In genomic region chr13:104510766-104511165, GRCm38 (mm10) we compare ENCODE assay signal across 16 mouse cellular contexts.
A peak's percentile ranks its signal among the peaks of the same experiment; 100 is the strongest.
DNase-seq lines count a peak whose midpoint lies in the region; ATAC-seq and TF ChIP-seq lines count a peak whose summit lies in the region.
"Had no signal": no experiment of that assay in that cellular context is flagged by ENCODE, and none has a peak within 500 bp of the region (broad histone marks: within the 10 kb centered on the region; RNA-seq: fewer than 3 reads in every experiment).

No protein-coding gene starts in this region.

- no peaks in the 10 kb centered on the region for H3K9me3 ChIP-seq in heart, embryonic 12.5 days (replicated peaks)
- no peaks in the 10 kb centered on the region for H3K9me3 ChIP-seq in kidney, embryonic 15.5 days (replicated peaks)
- H3K9me3 ChIP-seq: embryonic facial prominence, embryonic 13.5 days; heart, embryonic 13.5 days; liver, embryonic 13.5 days; stomach, embryonic 15.5 days had no signal

- H3K27ac ChIP-seq in heart, adult 2 months: no peak overlapping the region
- no peak overlapping the region for H3K27ac ChIP-seq in heart, embryonic 12.5 days (ENCODE audit: poor library complexity, severe bottlenecking)
- H3K27ac ChIP-seq in testis, adult 2 months (ENCODE audit: control insufficient read depth, insufficient read depth, low read depth, low read length): peak overlapping the region; percentile 22; the same call in 1 of the 2 replicates
- H3K27ac ChIP-seq in kidney, embryonic 15.5 days: no peak overlapping the region
- H3K27ac ChIP-seq: embryonic facial prominence, embryonic 13.5 days; heart, embryonic 13.5 days; liver, embryonic 13.5 days; stomach, embryonic 15.5 days had no signal

- H3K4me1 ChIP-seq in heart, adult 2 months (ENCODE audit: control insufficient read depth, insufficient read depth, low read length): no peaks in the 10 kb centered on the region
- H3K4me1 ChIP-seq in heart, embryonic 12.5 days (replicated peaks): peaks cover 9% of the 10 kb centered on the region; the same call in 1 of the 2 replicates
- H3K4me1 ChIP-seq in testis, adult 2 months (ENCODE audit: control insufficient read depth, insufficient read depth, low read length): peaks cover 5% of the 10 kb centered on the region
- no peaks in the 10 kb centered on the region for H3K4me1 ChIP-seq in kidney, embryonic 15.5 days
- H3K4me1 ChIP-seq: embryonic facial prominence, embryonic 13.5 days; liver, embryonic 13.5 days; stomach, embryonic 15.5 days had no signal

- peak; percentile 46 to 70 for DNase-seq in heart, adult 2 months
- DNase-seq in testis, postnatal 10 days (ENCODE audit: low spot score): no peak
- peak; percentile 63 for DNase-seq in gastrocnemius, postnatal 25 days
- peak; percentile 52 for DNase-seq in skeletal muscle tissue, adult 2 months (ENCODE audit: low read depth, low spot score)
- DNase-seq in right cerebral cortex, postnatal 4 days: no peak
- DNase-seq: adrenal gland, adult 2 months; liver, embryonic 13.5 days had no signal

- no peak overlapping the region for H3K4me3 ChIP-seq in heart, adult 2 months
- H3K4me3 ChIP-seq in heart, embryonic 12.5 days: no peak overlapping the region
- H3K4me3 ChIP-seq in testis, adult 2 months (ENCODE audit: control insufficient read depth, low read depth, low read length): no peak overlapping the region
- H3K4me3 ChIP-seq in kidney, embryonic 15.5 days (replicated peaks): no peak overlapping the region
- H3K4me3 ChIP-seq: embryonic facial prominence, embryonic 13.5 days; heart, embryonic 13.5 days; liver, embryonic 13.5 days; stomach, embryonic 15.5 days had no signal

- intact Hi-C loops in heart, adult 2 months (cut with DNase I): loop anchor here (10.0 kb wide), 1 partner anchor 174 kb away; no protein-coding TSS in a partner anchor

- no peak for TF ChIP-seq POLR2A in heart, adult 2 months (IDR thresholded peaks at IDR 0.05; ENCODE audit: insufficient read depth, low read depth, low read length)
- TF ChIP-seq POLR2A in testis, adult 2 months (IDR thresholded peaks at IDR 0.05; ENCODE audit: control insufficient read depth, low read depth, low read length): no peak

- ATAC-seq in heart, embryonic 12.5 days (ENCODE audit: insufficient number of reproducible peaks, low FRiP score): no peak; the same call in 1 of the 2 replicates
- ATAC-seq in kidney, embryonic 15.5 days (replicated peaks; ENCODE audit: low FRiP score): no peak
- ATAC-seq: forebrain, embryonic 14.5 days; intestine, embryonic 16.5 days; Patski had no signal

- TF ChIP-seq EP300 in heart, adult 2 months (IDR thresholded peaks at IDR 0.05; ENCODE audit: insufficient read depth, low read depth, low read length): no peak

- H3K9ac ChIP-seq in heart, adult 2 months (ENCODE audit: low read depth, low read length): no peak overlapping the region
- H3K9ac ChIP-seq in heart, embryonic 12.5 days: no peak overlapping the region
- H3K9ac ChIP-seq in kidney, embryonic 15.5 days: no peak overlapping the region
- H3K9ac ChIP-seq: embryonic facial prominence, embryonic 13.5 days; heart, embryonic 13.5 days; liver, embryonic 13.5 days; stomach, embryonic 15.5 days had no signal

- TF ChIP-seq CTCF in heart, adult 2 months (IDR thresholded peaks at IDR 0.05): no peak
- no peak for TF ChIP-seq CTCF in testis, adult 2 months (IDR thresholded peaks at IDR 0.05; ENCODE audit: control insufficient read depth, insufficient read depth, insufficient replicate concordance, low read depth, low read length)

- no peaks in the 10 kb centered on the region for H3K79me2 ChIP-seq in heart, adult 2 months (replicated peaks; ENCODE audit: control insufficient read depth, insufficient read depth, low read length)

- no peaks in the 10 kb centered on the region for H3K36me3 ChIP-seq in heart, adult 2 months (ENCODE audit: control insufficient read depth, insufficient read depth, low read length)
- H3K36me3 ChIP-seq in heart, embryonic 12.5 days: no peaks in the 10 kb centered on the region
- H3K36me3 ChIP-seq in testis, adult 2 months (ENCODE audit: control insufficient read depth, insufficient read depth, low read length): no peaks in the 10 kb centered on the region
- H3K36me3 ChIP-seq in kidney, embryonic 15.5 days: no peaks in the 10 kb centered on the region
- H3K36me3 ChIP-seq: embryonic facial prominence, embryonic 13.5 days; heart, embryonic 13.5 days; liver, embryonic 13.5 days; stomach, embryonic 15.5 days had no signal

- H3K27me3 ChIP-seq in heart, adult 2 months (ENCODE audit: control insufficient read depth, insufficient read depth, low read length): no peaks in the 10 kb centered on the region
- no peaks in the 10 kb centered on the region for H3K27me3 ChIP-seq in heart, embryonic 12.5 days (replicated peaks)
- H3K27me3 ChIP-seq in testis, adult 2 months (ENCODE audit: control insufficient read depth, insufficient read depth, low read length): no peaks in the 10 kb centered on the region
- H3K27me3 ChIP-seq in kidney, embryonic 15.5 days: no peaks in the 10 kb centered on the region
- H3K27me3 ChIP-seq: embryonic facial prominence, embryonic 13.5 days; heart, embryonic 13.5 days; liver, embryonic 13.5 days; Patski; stomach, embryonic 15.5 days had no signal

- WGBS in heart, adult 2 months: 67% methylated on average over 5 of the region's 5 CpGs
- 82% methylated on average over 5 of the region's 5 CpGs for WGBS in heart, embryonic 12.5 days
- 84% methylated on average over 5 of the region's 5 CpGs for WGBS in kidney, embryonic 15.5 days

- no peak overlapping the region for H3K4me2 ChIP-seq in heart, embryonic 12.5 days
- no peak overlapping the region for H3K4me2 ChIP-seq in kidney, embryonic 15.5 days
- H3K4me2 ChIP-seq: embryonic facial prominence, embryonic 13.5 days; heart, embryonic 13.5 days; liver, embryonic 13.5 days; stomach, embryonic 15.5 days had no signal

Comparison
In these comparisons a context has a peak if more than half of its experiments do, and no peak if none do; other contexts are left out.
1. DNase-seq: peak in heart, adult 2 months (2 of 2), gastrocnemius, postnatal 25 days (single experiment) and skeletal muscle tissue, adult 2 months (single experiment); none in testis, postnatal 10 days (single experiment) and right cerebral cortex, postnatal 4 days (single experiment).